Comparison of ENCODE assay signal across 26 mouse cellular contexts in genomic region chr9:108716199-108716598, GRCm38 (mm10). TPM values are rescaled to one million over a fixed set of nuclear protein-coding genes. Genes with fewer than 3 reads are reported as not detected.
DNase-seq lines count a peak whose midpoint lies in the region; ATAC-seq and TF ChIP-seq lines count a peak whose summit lies in the region.
"Had no signal": no experiment of that assay in that cellular context is flagged by ENCODE, and none has a peak within 500 bp of the region (broad histone marks: within the 10 kb centered on the region; RNA-seq: fewer than 3 reads in every experiment).

No protein-coding gene starts in this region.

- H3K9me3 ChIP-seq in heart, embryonic 10.5 days, result no peaks in the 10 kb centered on the region
- no peaks in the 10 kb centered on the region for H3K9me3 ChIP-seq in lung, postnatal 0 days (ENCODE audit: low read length)
- H3K9me3 ChIP-seq in forebrain, embryonic 13.5 days (replicated peaks), result no peaks in the 10 kb centered on the region
- H3K9me3 ChIP-seq: embryonic facial prominence, embryonic 12.5 days; embryonic facial prominence, embryonic 15.5 days; forebrain, embryonic 15.5 days; G1E; heart, embryonic 12.5 days; heart, embryonic 15.5 days; hindbrain, embryonic 12.5 days; hindbrain, embryonic 15.5 days had no signal

- intact Hi-C loops in heart, postnatal 10 days (cut with DNase I), result no loop called here

- no peaks in the 10 kb centered on the region for H3K27me3 ChIP-seq in heart, embryonic 10.5 days (ENCODE audit: insufficient read depth, poor library complexity, severe bottlenecking)
- H3K27me3 ChIP-seq in lung, postnatal 0 days (replicated peaks; ENCODE audit: insufficient read depth, low read length), result no peaks in the 10 kb centered on the region
- no peaks in the 10 kb centered on the region for H3K27me3 ChIP-seq in forebrain, embryonic 13.5 days
- H3K27me3 ChIP-seq: CH12.LX; embryonic facial prominence, embryonic 12.5 days; embryonic facial prominence, embryonic 15.5 days; forebrain, embryonic 15.5 days; heart, embryonic 12.5 days; heart, embryonic 15.5 days; hindbrain, embryonic 12.5 days; hindbrain, embryonic 15.5 days; Patski had no signal

- TF ChIP-seq CTCF in lung, postnatal 0 days (IDR thresholded peaks at IDR 0.05), result no peak

- no peaks in the 10 kb centered on the region for H3K4me1 ChIP-seq in heart, embryonic 10.5 days
- no peaks in the 10 kb centered on the region for H3K4me1 ChIP-seq in lung, postnatal 0 days (ENCODE audit: insufficient read depth, low read depth, low read length)
- H3K4me1 ChIP-seq in forebrain, embryonic 13.5 days, result no peaks in the 10 kb centered on the region
- H3K4me1 ChIP-seq: embryonic facial prominence, embryonic 12.5 days; embryonic facial prominence, embryonic 15.5 days; forebrain, embryonic 15.5 days; heart, embryonic 12.5 days; heart, embryonic 15.5 days; hindbrain, embryonic 12.5 days; hindbrain, embryonic 15.5 days had no signal

- DNase-seq in heart, embryonic 10.5 days (ENCODE audit: low spot score), result peak; percentile 39
- no peak for DNase-seq in heart, postnatal 10 days
- peak; percentile 42 for DNase-seq in lung, postnatal 36 days
- no peak for DNase-seq in lung, postnatal 0 days (ENCODE audit: low spot score)
- DNase-seq in testis, postnatal 10 days (ENCODE audit: low spot score), result no peak
- DNase-seq: adrenal gland, postnatal 10 days; adrenal gland, postnatal 36 days; B cell, adult 2 months; cerebellum, adult 11 months; cerebellum, adult 2 months; cerebellum, adult 9-11 months; cerebellum, postnatal 25 days; gastrocnemius, postnatal 25 days; heart, postnatal 14 days had no signal

- WGBS in heart, embryonic 10.5 days, result 90% methylated on average over 4 of the region's 4 CpGs
- whole genome bisulfite sequencing in lung, postnatal 0 days, result 85% methylated on average over 4 of the region's 4 CpGs
- WGBS in forebrain, embryonic 13.5 days, result 91% methylated on average over 4 of the region's 4 CpGs

- H3K4me2 ChIP-seq in lung, postnatal 0 days (replicated peaks; ENCODE audit: low read depth, low read length), result no peak overlapping the region
- no peak overlapping the region for H3K4me2 ChIP-seq in forebrain, embryonic 13.5 days
- H3K4me2 ChIP-seq: embryonic facial prominence, embryonic 12.5 days; embryonic facial prominence, embryonic 15.5 days; forebrain, embryonic 15.5 days; heart, embryonic 12.5 days; heart, embryonic 15.5 days; hindbrain, embryonic 12.5 days; hindbrain, embryonic 15.5 days had no signal

- TF ChIP-seq EP300 in lung, postnatal 0 days (IDR thresholded peaks at IDR 0.05), result no peak

- ATAC-seq in lung, postnatal 0 days, result no peak
- peak; percentile 39; the same call in 1 of the 2 replicates for ATAC-seq in megakaryocyte progenitor cell, adult 5-6 weeks (replicated peaks; ENCODE audit: poor library complexity)
- no peak for ATAC-seq in forebrain, embryonic 13.5 days
- ATAC-seq: forebrain, embryonic 15.5 days; Patski had no signal

- no peak overlapping the region for H3K27ac ChIP-seq in heart, embryonic 10.5 days
- no peak overlapping the region for H3K27ac ChIP-seq in lung, postnatal 0 days (ENCODE audit: low read length)
- H3K27ac ChIP-seq in forebrain, embryonic 13.5 days, result no peak overlapping the region
- H3K27ac ChIP-seq: embryonic facial prominence, embryonic 12.5 days; embryonic facial prominence, embryonic 15.5 days; forebrain, embryonic 15.5 days; heart, embryonic 15.5 days; hindbrain, embryonic 12.5 days; hindbrain, embryonic 15.5 days had no signal

- H3K4me3 ChIP-seq in heart, embryonic 10.5 days, result no peak overlapping the region
- H3K4me3 ChIP-seq in lung, postnatal 0 days (ENCODE audit: low read depth, low read length), result no peak overlapping the region
- no peak overlapping the region for H3K4me3 ChIP-seq in forebrain, embryonic 13.5 days
- H3K4me3 ChIP-seq: embryonic facial prominence, embryonic 12.5 days; embryonic facial prominence, embryonic 15.5 days; forebrain, embryonic 15.5 days; heart, embryonic 12.5 days; heart, embryonic 15.5 days; hindbrain, embryonic 12.5 days; hindbrain, embryonic 15.5 days had no signal

- no peak overlapping the region for H3K9ac ChIP-seq in lung, postnatal 0 days (replicated peaks; ENCODE audit: low read depth)
- no peak overlapping the region for H3K9ac ChIP-seq in forebrain, embryonic 13.5 days
- H3K9ac ChIP-seq: embryonic facial prominence, embryonic 12.5 days; embryonic facial prominence, embryonic 15.5 days; forebrain, embryonic 15.5 days; heart, embryonic 12.5 days; heart, embryonic 15.5 days; hindbrain, embryonic 12.5 days; hindbrain, embryonic 15.5 days had no signal

- H3K36me3 ChIP-seq in heart, embryonic 10.5 days, result peaks cover 16% of the 10 kb centered on the region
- 0 out of 2 replicates have a peak, but pooled peaks cover 3% of the 10 kb centered on the region for H3K36me3 ChIP-seq in lung, postnatal 0 days (ENCODE audit: insufficient read depth, low read length)
- H3K36me3 ChIP-seq in forebrain, embryonic 13.5 days (ENCODE audit: poor library complexity, severe bottlenecking), result peaks cover 24% of the 10 kb centered on the region
- H3K36me3 ChIP-seq: G1E had no signal

RNA-seq across cellular contexts. Expression of gene Prkar2a, which starts 27.1 kb away (rescaled TPM):
- polyA plus RNA-seq in heart, embryonic 10.5 days (2016; fragmentation: Nextera tagmentation; extraction: Ambion mirVana), result 26.5 and 29.1 TPM in 2 replicates
- 10 to 100 TPM; 73.4 to 79.1 TPM for total RNA-seq in heart, postnatal 10 days (2021)
- 16.4 and 17.8 TPM in 2 replicates for polyA plus RNA-seq in lung, postnatal 0 days (2015; fragmentation: Nextera tagmentation; extraction: Ambion mirVana)
- 20.0 and 21.9 TPM in 2 replicates for total RNA-seq in megakaryocyte progenitor cell, adult 5-6 weeks (2015)
- total RNA-seq in megakaryocyte progenitor cell, adult 5-6 weeks (2017), result 17.4 and 29.2 TPM in 2 replicates
- polyA plus RNA-seq in forebrain, embryonic 13.5 days (2015; fragmentation: Nextera tagmentation; extraction: Ambion mirVana), result 32.8 and 34.2 TPM in 2 replicates
- polyA plus RNA-seq: G1E had no signal

RNA-seq across cellular contexts. Expression of gene Slc25a20, which starts 54.3 kb away (rescaled TPM):
- 53.0 and 53.7 TPM in 2 replicates for polyA plus RNA-seq in heart, embryonic 10.5 days (2016; fragmentation: Nextera tagmentation; extraction: Ambion mirVana)
- 100 to 1,000 TPM; 249 to 251 TPM for total RNA-seq in heart, postnatal 10 days (2021)
- polyA plus RNA-seq in lung, postnatal 0 days (2015; fragmentation: Nextera tagmentation; extraction: Ambion mirVana), result 58.7 and 60.2 TPM in 2 replicates
- 18.5 and 21.5 TPM in 2 replicates for total RNA-seq in megakaryocyte progenitor cell, adult 5-6 weeks (2015)
- 26.0 and 28.3 TPM in 2 replicates for total RNA-seq in megakaryocyte progenitor cell, adult 5-6 weeks (2017)
- polyA plus RNA-seq in forebrain, embryonic 13.5 days (2015; fragmentation: Nextera tagmentation; extraction: Ambion mirVana), result 39.0 and 41.3 TPM in 2 replicates

Comparison
In these comparisons a context has a peak if more than half of its experiments do, and no peak if none do; other contexts are left out.
1. DNase-seq: peak in heart, embryonic 10.5 days (single experiment) and lung, postnatal 36 days (single experiment); none in heart, postnatal 10 days (0 of 2), lung, postnatal 0 days (single experiment) and testis, postnatal 10 days (single experiment).